Mouse (Mus musculus) embryonic fibroblast, embryonic 13.5 days (primary cell): ENCODE data around the gene Slc16a10. TPM values are rescaled to one million over a fixed set of nuclear protein-coding genes. Genes with fewer than 3 reads are reported as not detected.

Source experiments
- H3K27ac ChIP-seq: 2 replicates; pipeline ENCODE4 v1.5.1; 2012; ENCODE audit warnings: low read length, control low read depth, inconsistent platforms; ENCODE audit not compliant: insufficient read depth
- H3K4me1 ChIP-seq: 2 replicates; pipeline ENCODE4 v1.6.1; 2011; ENCODE audit warnings: low read length; ENCODE audit not compliant: control insufficient read depth, insufficient read depth
- H3K4me3 ChIP-seq: 2 replicates; pipeline ENCODE4 v1.5.1; 2011; ENCODE audit warnings: mild to moderate bottlenecking, control low read depth, low read length; ENCODE audit not compliant: insufficient read depth
- CTCF ChIP-seq: IDR thresholded peaks from 2 replicates; pipeline ENCODE4 v1.5.1; 2011; ENCODE audit warnings: mild to moderate bottlenecking, control low read depth, low read length, moderate library complexity, borderline replicate concordance; ENCODE audit not compliant: insufficient read depth
- POLR2A ChIP-seq: IDR thresholded peaks from 2 replicates; pipeline ENCODE4 v1.6.1; 2011; ENCODE audit warnings: low read depth, mild to moderate bottlenecking, control low read depth, low read length, moderate library complexity
- polyA plus RNA-seq: library from polyadenylated mRNA; stranded (reverse); fragments of >200 nt; gene quantifications from 2 replicates; pipeline ENCODE4 v1.2.4, GENCODE M21; 2011; ENCODE audit warnings: low read depth; ENCODE audit not compliant: missing spikeins, insufficient read length

The Slc16a10 gene
- polyA plus RNA-seq, 1 experiment, result 1.8 TPM

DNA sequence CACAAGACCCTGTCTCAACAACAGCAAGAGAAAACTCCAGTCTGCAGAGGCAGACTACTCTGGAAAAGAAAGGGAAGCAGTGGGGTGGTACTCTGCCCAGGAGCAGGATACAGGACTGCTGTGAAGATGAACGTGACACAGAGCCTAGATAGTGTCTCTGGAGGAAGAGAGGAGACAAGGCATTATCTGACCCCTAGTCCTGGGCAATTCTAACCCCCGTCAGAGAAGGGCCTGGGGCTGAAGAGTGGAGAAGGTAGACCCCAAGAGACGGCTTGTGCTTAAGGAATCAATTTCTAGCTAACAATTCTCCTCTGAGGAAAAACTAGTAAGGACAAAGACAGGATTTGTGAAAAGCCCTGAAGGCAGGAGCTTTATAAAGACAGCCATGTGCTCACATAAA, 76.7 kb downstream of the Slc16a10 start:
- no peak overlapping the region for H3K4me3 ChIP-seq
- peaks cover 13% of the 10 kb centered on the region for H3K4me1 ChIP-seq
- TF ChIP-seq POLR2A (no peak), CTCF (no peak)
- no peak overlapping the region for H3K27ac ChIP-seq

DNA sequence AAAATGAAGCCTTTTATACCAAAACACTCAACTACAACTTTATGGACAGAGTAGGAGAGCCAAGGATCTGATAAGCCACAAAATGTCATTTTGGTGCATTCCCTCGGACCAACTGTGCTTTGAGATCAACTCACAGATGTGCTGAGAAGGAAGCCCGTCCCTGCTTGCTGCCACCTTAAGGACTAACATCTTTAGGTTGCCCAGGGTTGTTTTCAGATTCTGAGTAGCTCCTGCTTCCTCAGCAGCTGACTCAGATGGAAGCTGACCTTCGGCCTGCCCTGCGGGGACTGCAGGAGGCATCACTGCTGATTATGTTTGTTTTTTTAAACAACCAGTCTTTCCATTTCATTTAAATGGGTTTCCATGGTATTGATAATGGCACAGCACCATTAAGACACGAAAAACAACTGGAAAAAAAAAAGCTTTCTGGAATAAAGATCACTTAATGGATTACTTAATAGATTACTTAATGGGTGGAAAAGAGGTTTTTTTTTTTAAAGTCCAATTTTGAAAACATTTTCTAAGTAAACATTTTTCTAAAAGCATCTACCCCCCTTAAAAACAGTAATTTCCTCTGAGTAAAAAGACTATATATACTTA, 78.7 kb downstream of the Slc16a10 start:
- peaks cover 7% of the 10 kb centered on the region; the same call in 1 of the 2 replicates for H3K4me1 ChIP-seq
- TF ChIP-seq POLR2A (no peak), CTCF (no peak)
- no peak overlapping the region for H3K27ac ChIP-seq
- no peak overlapping the region for H3K4me3 ChIP-seq

DNA sequence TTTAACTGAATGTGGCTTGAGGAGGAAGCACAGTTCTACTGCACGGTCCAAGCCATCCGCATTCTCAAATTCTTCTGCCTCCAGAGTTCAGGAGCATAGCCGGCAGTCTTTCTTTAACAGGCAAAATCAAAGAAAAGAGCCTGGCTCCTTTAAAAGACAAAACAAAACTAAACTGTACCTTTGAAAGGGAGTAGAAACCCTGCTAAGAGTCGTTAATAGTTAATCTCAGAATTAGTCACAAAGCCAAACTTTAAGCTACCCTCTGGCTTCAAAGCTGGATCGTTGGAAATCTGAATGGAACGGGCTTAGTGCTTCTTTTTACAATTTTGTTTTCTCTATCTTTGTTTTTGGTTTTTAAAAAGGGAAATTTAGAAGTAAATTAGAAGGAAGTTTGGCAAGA, 79.2 kb downstream of the Slc16a10 start:
- Histone ChIP-seq H3K4me3 (no peak overlapping the region), H3K27ac (no peak overlapping the region)
- no peak for TF ChIP-seq POLR2A
- TF ChIP-seq CTCF, result no peak

DNA sequence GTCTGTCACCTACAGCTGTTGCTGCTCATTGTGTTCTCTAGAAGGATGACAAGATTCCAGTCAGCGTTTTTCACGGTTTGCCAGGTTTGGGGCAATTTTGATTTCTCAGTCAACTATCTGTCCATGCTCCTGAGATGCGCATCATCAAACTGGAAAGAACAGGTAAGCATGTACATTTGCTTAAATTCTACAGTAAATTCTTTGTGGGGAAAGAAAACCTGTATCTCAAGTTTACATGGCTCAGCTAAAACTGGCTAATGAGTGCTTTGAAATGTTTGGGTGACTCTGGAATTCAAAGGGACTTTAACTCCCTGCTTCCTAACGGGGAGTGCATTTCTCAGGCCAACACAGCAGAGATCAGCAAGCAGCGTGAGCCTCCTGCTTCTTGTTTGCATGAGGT, 80.1 kb downstream of the Slc16a10 start:
- no peak overlapping the region for H3K27ac ChIP-seq
- TF ChIP-seq CTCF (no peak), POLR2A (no peak)
- H3K4me3 ChIP-seq, result no peak overlapping the region
- H3K4me1 ChIP-seq, result 0 out of 2 replicates have a peak, but pooled peaks cover 3% of the 10 kb centered on the region

More for the DNA sequence above, 79.2 kb downstream of the Slc16a10 start:
- peaks cover 5% of the 10 kb centered on the region; the same call in 1 of the 2 replicates for H3K4me1 ChIP-seq

GRCm38 (mm10) chr10:40058786-40059120, 83.3 kb downstream of the Slc16a10 start:
- no peak overlapping the region for H3K4me3 ChIP-seq
- no peak overlapping the region for H3K27ac ChIP-seq
- H3K4me1 ChIP-seq, result 0 out of 2 replicates have a peak, but pooled peaks cover 3% of the 10 kb centered on the region
- no peak for TF ChIP-seq POLR2A
- TF ChIP-seq CTCF, result no peak

DNA sequence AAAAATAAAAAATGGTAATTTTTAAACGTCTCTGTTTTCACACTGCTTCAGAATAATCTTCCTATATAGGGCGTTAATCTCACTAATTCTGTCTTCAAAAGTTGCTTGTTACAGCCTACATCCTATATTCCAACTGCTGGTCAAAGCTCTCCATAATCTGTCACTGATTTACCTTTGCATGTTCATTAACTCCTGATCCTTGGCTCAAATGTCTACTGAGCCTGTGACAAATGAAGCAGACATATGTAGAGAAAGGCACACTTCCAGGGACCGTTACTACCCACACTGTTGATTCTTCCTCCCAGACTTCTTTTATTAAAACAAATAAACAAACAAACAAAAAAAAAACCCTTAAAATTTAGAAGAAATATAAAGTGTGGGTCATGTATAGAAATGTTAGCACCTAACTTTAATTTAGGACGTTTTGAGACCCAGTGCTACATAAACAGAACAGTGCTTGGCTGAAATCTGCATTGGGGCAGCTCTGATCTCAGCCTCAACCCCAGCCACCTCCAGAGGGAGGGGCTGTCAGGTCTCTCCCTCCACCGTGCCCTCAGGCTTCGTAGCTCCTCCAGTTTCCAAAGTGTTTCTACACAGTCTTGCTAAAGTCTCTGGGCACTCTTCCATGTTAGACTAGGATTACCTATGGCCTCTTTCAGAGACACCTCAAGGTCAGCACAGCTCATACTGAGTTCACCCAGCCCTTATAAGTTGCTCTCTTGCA, 83.8 kb downstream of the Slc16a10 start:
- no peak for TF ChIP-seq CTCF
- TF ChIP-seq POLR2A, result no peak
- no peak overlapping the region for H3K27ac ChIP-seq
- H3K4me3 ChIP-seq, result no peak overlapping the region
- H3K4me1 ChIP-seq, result 0 out of 2 replicates have a peak, but pooled peaks cover 3% of the 10 kb centered on the region

DNA sequence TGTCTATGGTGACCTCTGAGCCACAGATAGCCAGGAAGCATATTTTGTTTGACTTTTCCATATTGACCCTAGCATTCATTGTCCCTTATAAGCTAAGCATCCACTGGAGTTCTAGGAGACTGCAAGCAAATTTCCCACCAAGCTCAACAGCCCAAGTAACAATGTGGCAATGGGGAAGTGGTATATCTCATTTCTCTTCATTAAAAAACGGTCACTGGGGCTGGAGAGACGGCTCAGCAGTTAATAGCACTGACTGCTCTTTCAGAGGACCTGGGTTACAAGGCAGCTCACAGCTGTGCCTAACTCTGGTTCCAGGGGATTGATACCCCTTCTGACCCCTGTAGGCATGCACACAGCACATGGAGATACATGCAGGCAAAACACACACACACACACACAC, 84.4 kb downstream of the Slc16a10 start:
- Histone ChIP-seq H3K27ac (no peak overlapping the region), H3K4me1 (0 out of 2 replicates have a peak, but pooled peaks cover 3% of the 10 kb centered on the region), H3K4me3 (no peak overlapping the region)
- TF ChIP-seq CTCF (no peak), POLR2A (no peak)

DNA sequence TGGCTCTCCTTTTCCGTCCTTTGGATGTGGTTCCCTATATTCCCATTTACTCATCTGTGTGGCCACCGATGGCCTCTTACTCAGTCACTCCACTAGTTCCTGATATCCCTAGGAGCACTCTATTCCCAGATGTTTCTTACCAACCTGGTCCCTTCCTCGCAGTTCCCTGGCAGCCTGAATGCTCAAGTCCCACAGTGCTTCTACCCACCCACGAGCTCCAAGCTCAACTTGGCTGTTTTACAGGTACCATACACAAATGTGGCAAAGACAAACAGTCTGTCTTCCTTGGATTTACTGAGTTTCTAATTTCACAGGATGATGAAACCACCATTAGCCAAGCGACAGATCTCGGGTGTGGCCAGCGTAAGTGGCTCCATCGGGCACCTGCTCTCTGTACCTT, 87.6 kb downstream of the Slc16a10 start:
- no peak for TF ChIP-seq POLR2A
- no peak for TF ChIP-seq CTCF
- Histone ChIP-seq H3K27ac (no peak overlapping the region), H3K4me3 (no peak overlapping the region), H3K4me1 (0 out of 2 replicates have a peak, but pooled peaks cover 3% of the 10 kb centered on the region)

DNA sequence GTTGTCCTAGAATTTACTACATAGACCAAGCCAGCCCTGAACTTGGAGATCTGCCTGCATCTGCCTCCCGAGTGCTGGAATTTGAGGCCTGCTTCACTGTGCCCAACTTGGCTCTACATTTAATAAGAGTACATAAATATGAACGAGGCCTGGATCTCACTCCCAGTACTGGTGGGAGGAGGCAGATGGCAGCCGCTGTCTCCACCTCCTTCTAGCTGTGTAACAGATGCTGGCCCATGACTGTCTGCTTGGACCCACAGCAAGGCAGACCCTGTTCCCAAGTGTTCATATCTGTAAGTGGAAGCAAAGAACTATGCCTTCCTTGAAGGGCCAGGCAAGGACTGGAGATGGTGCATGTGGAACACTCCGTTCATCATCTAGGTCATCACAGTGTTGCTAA, 88.2 kb downstream of the Slc16a10 start:
- no peak for TF ChIP-seq CTCF
- no peak for TF ChIP-seq POLR2A
- Histone ChIP-seq H3K4me1 (0 out of 2 replicates have a peak, but pooled peaks cover 2% of the 10 kb centered on the region), H3K27ac (no peak overlapping the region)

DNA sequence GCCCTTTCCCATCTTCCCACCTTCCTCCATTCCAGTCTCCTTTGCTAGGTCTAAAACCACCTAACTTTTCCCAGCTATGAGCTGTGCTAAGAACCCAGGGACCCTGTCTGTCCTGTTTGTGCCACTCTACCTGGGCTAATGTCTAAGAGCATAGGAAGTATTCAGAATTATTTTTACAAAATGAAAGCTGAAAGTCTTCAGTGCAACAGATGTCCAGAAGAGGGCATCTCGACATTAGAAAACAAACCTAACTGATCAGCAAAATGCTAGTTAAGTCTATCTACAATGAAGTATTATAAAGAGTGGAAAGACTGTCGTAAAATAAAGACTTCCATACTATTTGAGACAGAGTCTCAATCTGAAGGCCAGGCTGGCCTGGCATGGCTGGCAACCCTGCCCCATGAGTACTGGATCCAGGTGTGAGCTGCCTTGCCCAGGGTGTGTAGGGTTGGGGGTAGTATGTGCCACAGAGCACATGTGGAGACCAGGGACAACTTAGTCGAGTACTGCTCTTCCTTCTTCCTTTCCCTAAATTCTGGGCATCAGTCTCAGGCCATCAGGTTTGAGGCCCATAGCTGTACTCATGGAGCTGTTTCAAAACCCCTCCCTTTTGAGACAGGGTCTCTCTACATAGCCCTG, 88.7 kb downstream of the Slc16a10 start:
- TF ChIP-seq CTCF (no peak), POLR2A (no peak)
- Histone ChIP-seq H3K4me3 (no peak overlapping the region), H3K27ac (no peak overlapping the region), H3K4me1 (no peaks in the 10 kb centered on the region)

More for the DNA sequence above, 88.2 kb downstream of the Slc16a10 start:
- H3K4me3 ChIP-seq, result no peak overlapping the region
